Mouse (Mus musculus): ENCODE measurements around the gene Iqcg. TPM values are rescaled to one million over a fixed set of nuclear protein-coding genes. Genes with fewer than 3 reads are reported as not detected.

Gene Iqcg
- polyA plus RNA-seq, 1 experiment = 0.80 TPM

GRCm38 (mm10) chr16:32973047-32973446 is 83.0 kb downstream of the Iqcg start:
- no peak overlapping the region for H3ac ChIP-seq (ENCODE audit: control insufficient read depth, insufficient read length)
- TF ChIP-seq E2F4 (IDR thresholded peaks at IDR 0.05; ENCODE audit: insufficient read depth) = no peak
- TF ChIP-seq TCF12 (IDR thresholded peaks at IDR 0.05; ENCODE audit: insufficient read depth, poor library complexity, severe bottlenecking) = no peak
- TF ChIP-seq MYOG (IDR thresholded peaks at IDR 0.05; ENCODE audit: control insufficient read depth in 1 of 3, insufficient read depth in 1 of 3, insufficient read length in 2 of 3, low read depth in 2 of 3) = no peak
- no peak for TF ChIP-seq USF1 (IDR thresholded peaks at IDR 0.05; ENCODE audit: low read depth)
- TF ChIP-seq MAX (IDR thresholded peaks at IDR 0.05; ENCODE audit: low read depth) = no peak
- no peak for TF ChIP-seq MYOD1 (IDR thresholded peaks at IDR 0.05; ENCODE audit: control insufficient read depth in 1 of 3, insufficient read length in 2 of 3, low read depth in 2 of 3)
- no peaks in the 10 kb centered on the region for H3K27me3 ChIP-seq (ENCODE audit: control insufficient read depth, insufficient read depth, insufficient read length)
- peaks cover 20% of the 10 kb centered on the region for H3K36me3 ChIP-seq (ENCODE audit: control insufficient read depth, insufficient read depth)
- no peaks in the 10 kb centered on the region for H3K79me2 ChIP-seq (ENCODE audit: control insufficient read depth, insufficient read depth)
- H3K4me2 ChIP-seq (ENCODE audit: low read depth) = no peak overlapping the region
- H3K4me3 ChIP-seq = no peak overlapping the region

- no peak overlapping the region for H3ac ChIP-seq (ENCODE audit: control insufficient read depth, insufficient read length)
- no peaks in the 10 kb centered on the region for H3K79me2 ChIP-seq (ENCODE audit: control insufficient read depth, insufficient read depth)
- H3K4me3 ChIP-seq = no peak overlapping the region
- H3K36me3 ChIP-seq (ENCODE audit: control insufficient read depth, insufficient read depth) = peaks cover 19% of the 10 kb centered on the region
- TF ChIP-seq MAX (IDR thresholded peaks at IDR 0.05; ENCODE audit: low read depth) (no peak), MYOD1 (IDR thresholded peaks at IDR 0.05; ENCODE audit: control insufficient read depth in 1 of 3, insufficient read length in 2 of 3, low read depth in 2 of 3) (no peak), USF1 (IDR thresholded peaks at IDR 0.05; ENCODE audit: low read depth) (no peak), POLR2A (IDR thresholded peaks at IDR 0.05; ENCODE audit: insufficient read length, low read depth) (no peak), CEBPB (IDR thresholded peaks at IDR 0.05; ENCODE audit: insufficient read depth, poor library complexity, severe bottlenecking) (no peak), SRF (IDR thresholded peaks at IDR 0.05; ENCODE audit: control insufficient read depth, insufficient read length, low read depth) (no peak), POLR2AphosphoS2 (IDR thresholded peaks at IDR 0.05; ENCODE audit: insufficient read length, low read depth) (no peak), MYOG (IDR thresholded peaks at IDR 0.05; ENCODE audit: control insufficient read depth in 1 of 3, insufficient read depth in 1 of 3, insufficient read length in 2 of 3, low read depth in 2 of 3) (no peak), TCF12 (IDR thresholded peaks at IDR 0.05; ENCODE audit: insufficient read depth, poor library complexity, severe bottlenecking) (no peak), E2F4 (IDR thresholded peaks at IDR 0.05; ENCODE audit: insufficient read depth) (no peak), TCF3 (IDR thresholded peaks at IDR 0.05; ENCODE audit: insufficient read length, low read depth) (no peak), REST (IDR thresholded peaks at IDR 0.05; ENCODE audit: insufficient read depth, insufficient read length) (no peak)
- H3K4me2 ChIP-seq (ENCODE audit: low read depth) = no peak overlapping the region
- no peaks in the 10 kb centered on the region for H3K27me3 ChIP-seq (ENCODE audit: control insufficient read depth, insufficient read depth, insufficient read length)
Measured at GRCm38 (mm10) chr16:32972535-32972934, 83.5 kb downstream of the Iqcg start.

Other genes starting within 250 kb of the Iqcg start
- not detected for gene Smbd1, start 245.7 kb downstream of the Iqcg start, polyA plus RNA-seq (2012; fragmentation: generic; extraction: Trizol)
- 39.8 TPM for gene Fyttd1, start 178.7 kb downstream of the Iqcg start, polyA plus RNA-seq (2012; fragmentation: generic; extraction: Trizol)
- gene Rubcn, start 178.5 kb downstream of the Iqcg start, polyA plus RNA-seq (2012; fragmentation: generic; extraction: Trizol) = 34.0 TPM
- 9.0 TPM for gene Lrch3, start 142.1 kb downstream of the Iqcg start, polyA plus RNA-seq (2012; fragmentation: generic; extraction: Trizol)
- gene Rpl35a, start 235 bp upstream of the Iqcg start, polyA plus RNA-seq (2012; fragmentation: generic; extraction: Trizol) = 2,314 TPM
- gene Lmln, start 6.3 kb upstream of the Iqcg start, polyA plus RNA-seq (2012; fragmentation: generic; extraction: Trizol) = 0.78 TPM
- 8.5 TPM for gene Osbpl11, start 128.9 kb upstream of the Iqcg start, polyA plus RNA-seq (2012; fragmentation: generic; extraction: Trizol)
- gene Snx4, start 195.2 kb upstream of the Iqcg start, polyA plus RNA-seq (2012; fragmentation: generic; extraction: Trizol) = 26.8 TPM

Measured in myocyte (in vitro differentiated cells).